Mouse (Mus musculus) adrenal gland, postnatal 25 days (tissue): ENCODE data around the gene 3110082I17Rik. TPM values are rescaled to one million over a fixed set of nuclear protein-coding genes. Genes with fewer than 3 reads are reported as not detected.

Source experiments
- DNase-seq: peaks from one replicate; pipeline ENCODE4 v3.0.0; 2021; ENCODE audit warnings: mixed read lengths
- total RNA-seq: library from RNA; stranded (reverse); gene quantifications from 2 replicates; pipeline ENCODE4 v1.2.3, GENCODE M21; 2021

3110082I17Rik gene
- total RNA-seq, 1 experiment from 2014 or later: 15.8 TPM

- DNase-seq: peak; percentile 78
Measured at GRCm38 (mm10) chr5:139378986-139379629, 81.2 kb downstream of the 3110082I17Rik start.

- DNase-seq: no peak
Measured at GRCm38 (mm10) chr5:139378271-139378556, 82.1 kb downstream of the 3110082I17Rik start.

DNA sequence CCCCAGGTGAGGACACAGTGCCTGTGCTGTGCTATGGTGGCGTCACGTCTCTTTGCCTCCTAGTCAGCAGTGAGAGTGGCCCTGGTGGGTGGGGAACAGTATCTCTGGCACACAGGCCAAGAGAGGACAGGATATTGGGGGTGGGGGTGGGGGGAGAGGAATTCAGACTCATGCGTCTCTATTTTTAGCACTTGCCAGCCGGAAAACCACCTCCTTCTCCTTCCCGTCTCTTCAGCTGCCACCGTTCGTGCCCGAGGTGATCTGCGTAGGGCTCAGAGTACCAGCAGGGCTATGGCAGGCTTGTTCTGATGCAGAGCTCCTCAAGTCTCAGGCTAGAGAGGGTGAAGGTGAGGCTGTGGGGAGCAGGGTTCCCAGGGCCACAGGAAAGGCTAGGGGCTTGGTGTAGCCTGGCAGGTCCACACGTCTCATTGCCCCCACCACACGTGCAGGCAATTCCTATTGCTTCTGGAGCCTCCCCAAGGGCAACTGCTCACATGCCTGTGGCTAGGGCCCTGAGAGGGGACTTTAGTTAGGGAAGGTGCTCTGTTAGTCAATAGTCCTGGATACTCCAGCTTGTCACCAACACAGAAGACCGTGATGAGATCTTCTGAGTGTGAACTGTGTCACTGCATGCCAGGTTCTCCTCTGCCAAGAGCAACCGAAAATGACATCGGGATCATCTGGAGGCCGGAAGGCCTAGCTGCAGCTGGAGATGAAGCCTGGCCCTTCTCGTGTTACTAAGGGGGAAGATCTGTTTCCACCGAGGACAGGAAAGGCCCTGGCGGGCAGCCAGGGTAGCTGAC lies 82.7 kb downstream of the 3110082I17Rik start, which contains the start of gene Gpr146:
Gene Gpr146 (plus strand): TSS at position 230 of the 803 bp plus-strand sequence.
- DNase-seq: peak; percentile 75

DNA sequence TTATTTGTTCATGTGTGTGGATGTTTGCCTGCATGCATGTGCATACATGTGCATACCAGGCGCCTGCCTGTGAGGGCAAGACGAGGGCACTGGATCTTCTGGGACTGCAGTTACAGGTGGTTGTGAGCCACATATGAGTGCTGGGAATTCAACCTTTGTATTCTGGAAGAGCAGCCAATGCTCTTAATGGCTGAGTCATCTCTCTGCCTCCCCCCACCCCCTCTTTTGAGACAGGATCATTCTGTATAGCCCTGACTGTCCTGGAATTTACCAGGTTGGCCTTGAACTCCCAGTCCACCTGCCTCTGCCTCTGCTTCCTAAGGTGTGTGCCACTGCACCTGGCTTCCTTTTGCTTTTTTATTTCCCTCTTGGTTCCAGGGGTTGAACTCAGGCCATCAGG lies 85.5 kb downstream of the 3110082I17Rik start:
- no peak for DNase-seq

DNA sequence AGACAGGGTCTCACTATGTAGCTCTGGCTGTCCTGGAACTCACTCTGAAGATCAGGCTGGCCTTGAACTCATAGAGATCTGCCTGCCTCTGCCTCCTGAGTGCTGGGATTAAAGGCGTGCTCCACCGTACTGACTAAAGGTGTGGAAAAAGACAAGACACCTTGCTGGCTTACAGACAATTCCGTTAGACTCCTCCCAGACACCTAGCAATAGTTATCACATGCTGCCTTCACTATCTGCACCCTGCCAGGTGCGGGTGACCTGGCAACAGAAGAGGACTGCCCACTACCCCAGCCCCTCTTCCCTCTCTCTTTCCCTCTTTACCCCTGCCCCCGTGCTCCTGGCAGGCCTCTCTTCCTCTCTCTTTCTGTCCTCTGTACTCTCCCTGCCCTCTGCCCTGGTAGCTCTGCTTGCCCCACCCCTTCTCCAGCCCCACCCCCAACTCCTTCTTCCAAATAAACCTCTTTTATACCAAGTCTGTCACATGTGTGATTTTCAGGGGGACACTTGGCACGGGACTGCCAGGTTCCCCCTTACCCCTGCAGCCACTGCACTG lies 86.4 kb downstream of the 3110082I17Rik start:
- no peak for DNase-seq

- DNase-seq: no peak
Measured at GRCm38 (mm10) chr5:139373126-139373525, 87.2 kb downstream of the 3110082I17Rik start.

- peak; percentile 93 for DNase-seq
Measured at GRCm38 (mm10) chr5:139371631-139372401, 88.5 kb downstream of the 3110082I17Rik start.

- DNase-seq: no peak
Measured at GRCm38 (mm10) chr5:139371118-139371517, 89.2 kb downstream of the 3110082I17Rik start.

DNA sequence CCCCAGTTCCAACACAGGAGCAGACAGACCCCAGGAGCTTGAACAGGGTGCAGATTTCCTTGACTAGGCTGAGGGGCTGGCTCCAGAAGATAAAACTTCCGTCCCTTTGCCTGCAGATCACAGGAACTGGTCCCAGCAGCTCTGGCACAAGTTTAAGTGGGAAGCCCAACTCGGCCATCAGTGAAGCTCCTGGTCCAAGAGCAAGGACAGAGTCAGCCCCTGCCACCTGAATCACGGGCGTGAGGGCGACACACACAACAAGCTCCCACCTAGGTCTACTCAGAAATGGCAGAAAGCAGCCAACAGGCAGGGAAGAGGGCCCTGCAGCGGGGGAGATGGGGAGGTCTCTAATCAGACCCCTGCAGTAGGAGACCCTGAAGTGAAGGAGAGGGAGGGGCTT lies 90.0 kb downstream of the 3110082I17Rik start:
- DNase-seq: no peak

DNA sequence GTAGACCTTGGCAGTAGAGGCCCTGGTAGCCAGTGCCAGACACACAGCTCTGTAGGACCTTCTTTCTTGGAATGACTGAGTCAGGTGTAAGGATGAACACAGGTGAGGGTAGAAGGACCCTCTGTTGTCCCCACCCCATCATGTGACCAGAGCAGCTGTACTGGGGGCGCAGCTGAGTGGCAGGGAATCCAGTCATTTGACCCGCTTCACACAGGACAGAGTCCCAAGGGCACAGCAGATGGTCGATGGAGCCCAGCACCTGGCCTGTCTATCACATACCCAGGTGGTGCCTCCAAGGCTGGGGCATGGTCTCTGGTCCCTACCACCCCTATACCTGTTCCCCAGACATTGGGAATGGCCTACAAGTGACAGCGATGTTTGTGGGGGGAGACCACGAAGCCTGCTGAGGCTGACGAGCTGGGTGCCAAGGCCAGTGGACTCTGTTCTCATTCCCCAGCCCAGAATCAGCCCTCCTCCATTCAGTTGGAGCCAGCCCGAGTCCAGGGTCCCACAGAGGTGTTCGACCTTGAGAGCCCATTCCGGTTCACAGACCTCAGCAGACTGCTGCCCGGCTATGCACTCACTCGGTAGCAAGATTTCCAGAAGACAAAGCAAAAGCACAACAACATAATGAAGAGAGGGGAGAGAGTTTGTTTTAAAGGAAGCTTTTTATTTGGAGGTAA lies 91.5 kb downstream of the 3110082I17Rik start:
- no peak for DNase-seq

DNA sequence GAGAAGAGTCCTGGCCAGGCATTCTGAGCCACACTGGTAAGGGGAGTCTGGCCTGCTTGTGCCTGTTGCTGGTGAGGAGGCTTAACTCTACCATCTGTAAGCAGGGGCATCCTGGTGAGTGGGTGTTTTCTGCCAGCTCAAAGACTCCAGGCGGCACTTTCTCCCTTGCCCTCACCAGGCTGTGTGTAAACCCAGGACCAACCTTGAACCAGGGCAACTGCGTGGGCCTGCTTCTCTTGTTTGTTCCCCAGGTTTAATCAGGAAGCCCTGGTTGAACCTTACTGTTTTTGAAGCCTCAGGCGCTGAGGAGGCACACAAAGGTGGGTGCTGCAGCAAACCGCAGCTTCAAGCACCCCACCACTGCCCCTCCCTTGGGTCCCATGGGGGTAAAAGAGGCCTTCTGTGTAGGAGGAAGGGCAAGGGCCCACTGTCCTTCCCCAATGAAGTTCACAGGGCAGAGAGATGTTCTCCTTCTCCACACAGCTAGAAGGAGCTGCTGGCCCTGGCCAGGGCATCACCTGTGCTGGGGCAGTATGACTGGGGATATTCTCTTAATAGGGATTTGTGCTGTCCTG lies 92.4 kb downstream of the 3110082I17Rik start:
- DNase-seq: no peak

DNA sequence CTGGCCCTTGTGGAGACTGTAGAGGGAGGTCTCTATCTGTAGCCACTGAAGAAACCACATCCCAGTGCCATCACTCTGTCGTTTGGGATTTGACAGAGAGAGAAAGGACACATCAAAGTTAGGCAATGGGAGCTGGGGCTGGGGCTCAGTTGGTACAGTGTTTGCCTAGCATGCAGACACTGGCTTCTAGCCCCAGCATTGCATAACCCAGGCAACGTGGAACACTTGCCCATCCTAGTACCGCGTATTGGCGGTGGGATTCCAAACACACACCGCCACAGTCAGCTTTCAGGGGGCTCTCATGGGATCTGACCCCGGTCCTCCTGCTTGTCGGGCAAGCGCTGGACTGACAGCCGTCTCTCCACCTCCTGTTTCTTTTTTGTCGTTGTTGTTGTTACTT lies 93.8 kb downstream of the 3110082I17Rik start:
- DNase-seq: no peak

DNA sequence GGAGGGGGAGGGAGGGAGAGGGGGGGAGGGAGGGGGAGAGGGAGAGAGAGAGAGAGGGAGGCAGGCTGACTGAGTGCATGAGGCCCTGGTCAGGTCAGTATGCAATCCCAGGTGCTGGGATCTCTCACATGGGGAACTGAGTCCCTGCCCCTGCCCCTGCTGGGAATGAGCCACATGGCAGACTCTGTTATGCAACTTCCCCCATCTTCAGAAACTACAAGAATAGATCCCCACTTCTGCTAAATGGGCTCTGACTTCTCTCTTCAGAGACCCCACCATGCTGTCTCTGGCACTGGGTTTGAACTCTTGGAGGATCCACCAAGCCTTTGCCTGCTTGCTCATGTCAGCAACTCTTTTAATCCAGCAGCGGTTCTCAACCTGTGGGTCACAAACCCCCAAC lies 94.5 kb downstream of the 3110082I17Rik start:
- DNase-seq: no peak

GRCm38 (mm10) chr5:139364911-139365571 lies 95.3 kb downstream of the 3110082I17Rik start:
- no peak for DNase-seq

GRCm38 (mm10) chr5:139364260-139364910 lies 95.9 kb downstream of the 3110082I17Rik start:
- DNase-seq: peak; percentile 85

DNA sequence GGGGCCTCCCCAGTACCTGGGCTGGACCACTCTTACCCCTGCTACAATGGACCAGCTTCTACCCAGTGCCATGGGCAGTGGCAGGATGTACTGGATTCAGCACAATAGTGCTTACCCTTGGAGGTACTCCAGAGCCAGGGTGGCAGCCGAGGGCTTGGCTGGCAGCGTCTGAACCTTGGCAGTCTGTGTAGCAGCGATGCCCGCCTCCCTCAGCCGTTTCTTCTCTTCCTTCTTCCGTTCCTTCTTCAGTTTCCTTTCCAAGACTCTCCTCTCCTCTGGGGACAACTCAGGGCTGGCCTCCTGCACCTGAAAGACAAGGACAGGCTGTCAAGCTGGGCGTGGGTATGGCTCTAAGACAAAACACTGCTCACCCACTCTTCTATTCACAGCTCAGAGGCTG lies 96.5 kb downstream of the 3110082I17Rik start:
- DNase-seq: no peak

DNA sequence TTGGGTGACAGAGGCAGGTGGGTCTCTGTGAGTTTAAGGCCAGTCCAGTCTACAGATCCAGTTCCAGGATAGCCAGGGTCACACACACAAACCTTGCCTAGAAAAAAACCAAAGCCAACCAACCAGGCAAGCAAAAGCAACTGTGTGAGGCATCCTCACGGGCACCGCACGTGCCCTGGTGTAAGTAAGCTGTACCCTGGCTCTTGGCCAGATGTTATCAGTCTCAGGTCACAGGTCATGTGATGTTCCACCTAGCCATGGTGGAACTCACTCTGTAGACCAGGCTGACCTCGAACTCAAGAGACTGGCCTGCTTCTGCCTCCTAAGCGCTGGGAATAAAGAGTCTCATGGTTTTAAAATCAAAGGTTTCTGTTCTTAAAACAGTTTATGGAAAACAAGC lies 101.1 kb downstream of the 3110082I17Rik start:
- no peak for DNase-seq

DNA sequence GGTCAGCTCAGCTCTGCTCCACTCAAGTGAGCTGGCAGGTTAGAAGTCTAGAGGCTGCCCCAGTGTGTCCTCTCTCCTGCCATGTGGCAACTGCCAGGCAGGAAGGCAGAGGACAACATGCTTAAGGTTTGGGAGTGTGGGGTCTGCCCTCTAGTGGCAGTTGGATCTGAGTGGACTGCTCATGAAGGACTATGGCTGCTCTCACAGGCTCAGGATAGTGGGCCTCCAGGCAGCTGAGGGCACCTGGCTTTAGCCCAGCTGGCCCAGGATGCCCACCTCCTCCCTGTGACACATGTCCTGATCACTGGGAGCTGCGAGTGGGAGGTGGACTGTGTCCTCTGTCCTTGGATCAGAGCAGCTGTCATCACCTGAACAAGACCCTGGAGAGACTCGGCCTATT lies 101.7 kb downstream of the 3110082I17Rik start:
- DNase-seq: no peak

GRCm38 (mm10) chr5:139355235-139355772 lies 105.0 kb downstream of the 3110082I17Rik start:
- DNase-seq: peak; percentile 87

DNA sequence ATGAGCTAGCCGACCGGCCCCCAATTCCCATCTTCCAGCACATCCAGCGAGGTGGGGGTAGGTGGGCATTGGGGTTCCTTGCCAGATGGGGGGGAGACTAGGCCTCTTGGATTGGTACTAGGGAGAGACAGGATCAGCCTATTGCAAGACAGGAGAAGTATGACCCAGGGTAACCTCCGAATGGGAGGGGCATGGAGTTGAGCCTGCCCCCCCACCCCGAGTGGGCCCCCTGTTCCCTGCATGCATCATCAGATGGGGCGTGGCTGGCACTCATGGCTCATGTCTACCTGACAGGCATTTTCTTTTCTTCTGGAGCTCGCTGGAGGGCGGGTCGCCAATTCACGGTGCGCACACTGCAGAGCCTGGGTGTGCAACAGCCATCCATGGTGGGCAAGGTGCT lies 106.4 kb downstream of the 3110082I17Rik start:
- no peak for DNase-seq
